Mouse (Mus musculus) C2C12 (cell line): ENCODE measurements at regions not wholly inside any gene's neighbourhood (a gene's known extent, or its start where the extent isn't known, plus 50 kb on each side); places are given as distances from the start of the nearest gene placed in this dataset.

Source experiments
- CEBPB ChIP-seq: IDR thresholded peaks from one replicate; pipeline ENCODE4 v1.6.1; 2011; ENCODE audit warnings: low read depth, mild to moderate bottlenecking, control low read depth, moderate library complexity
- CTCF ChIP-seq: IDR thresholded peaks from one replicate; pipeline ENCODE4 v1.5.1; 2011; ENCODE audit not compliant: control insufficient read depth, insufficient read depth, insufficient read length
- FOSL1 ChIP-seq: IDR thresholded peaks from one replicate; pipeline ENCODE4 v1.8.0; 2011; ENCODE audit warnings: mild to moderate bottlenecking, low read length; ENCODE audit not compliant: poor library complexity, insufficient read depth, severe bottlenecking
- MAX ChIP-seq: IDR thresholded peaks from one replicate; pipeline ENCODE4 v1.6.1; 2011; ENCODE audit warnings: mild to moderate bottlenecking, control low read depth
- MYOD1 ChIP-seq: IDR thresholded peaks from one replicate; pipeline ENCODE4 v1.6.1; 2011; ENCODE audit warnings: low read depth; ENCODE audit not compliant: control insufficient read depth, insufficient read length

GRCm38 (mm10) chr11:117597754-117598153, 56.3 kb upstream of the Tnrc6c start:
- TF ChIP-seq CEBPB (no peak), CTCF (no peak), FOSL1 (no peak), MAX (no peak), MYOD1 (no peak)
